Mouse (Mus musculus) spleen, postnatal 10 days (tissue): ENCODE results near the gene Igdcc4.

Source experiments
- DNase-seq, 2 experiments: peaks; one replicate each; pipeline ENCODE4 v3.0.0; 2021 to 2022; ENCODE audit warnings: low spot score in 2 of 2

Igdcc4 gene

GRCm38 (mm10) chr9:65154692-65155455, 53.6 kb downstream of the Igdcc4 start:
- no peak for DNase-seq

- no peak for DNase-seq
Observed at GRCm38 (mm10) chr9:65156604-65157003, 55.3 kb downstream of the Igdcc4 start.

- DNase-seq = no peak
Observed at GRCm38 (mm10) chr9:65157631-65158030, 56.3 kb downstream of the Igdcc4 start.

- DNase-seq = no peak
Observed at GRCm38 (mm10) chr9:65161188-65161587, 59.9 kb downstream of the Igdcc4 start.

- DNase-seq = no peak
Observed at GRCm38 (mm10) chr9:65161881-65162280, 60.6 kb downstream of the Igdcc4 start.

- no peak for DNase-seq
Observed at GRCm38 (mm10) chr9:65162711-65163639, 61.7 kb downstream of the Igdcc4 start.

- no peak for DNase-seq
Observed at GRCm38 (mm10) chr9:65164870-65165269, 63.6 kb downstream of the Igdcc4 start.

- no peak for DNase-seq
Observed at GRCm38 (mm10) chr9:65166386-65166785, 65.1 kb downstream of the Igdcc4 start.

GRCm38 (mm10) chr9:65168534-65168933, 67.2 kb downstream of the Igdcc4 start:
- DNase-seq = no peak

- no peak for DNase-seq
Observed at GRCm38 (mm10) chr9:65168952-65169351, 67.7 kb downstream of the Igdcc4 start.

- DNase-seq = no peak
Observed at GRCm38 (mm10) chr9:65172654-65173053, 71.4 kb downstream of the Igdcc4 start.

GRCm38 (mm10) chr9:65175234-65175938, 74.1 kb downstream of the Igdcc4 start:
- DNase-seq = no peak

GRCm38 (mm10) chr9:65175939-65176871, 74.9 kb downstream of the Igdcc4 start:
- no peak for DNase-seq

- DNase-seq = no peak
Observed at GRCm38 (mm10) chr9:65177497-65177896, 76.2 kb downstream of the Igdcc4 start.

GRCm38 (mm10) chr9:65177912-65178311, 76.6 kb downstream of the Igdcc4 start:
- no peak for DNase-seq

GRCm38 (mm10) chr9:65178336-65179213, 77.3 kb downstream of the Igdcc4 start:
- no peak for DNase-seq

- DNase-seq = no peak
Observed at GRCm38 (mm10) chr9:65179817-65180624, 78.7 kb downstream of the Igdcc4 start.
